Mouse (Mus musculus) limb, embryonic 11.5 days (tissue): Measurements from ENCODE around the gene Cdh11. TPM values are rescaled to one million over a fixed set of nuclear protein-coding genes. Genes with fewer than 3 reads are reported as not detected.

Source experiments
- ATAC-seq: fragments of 200-750 bp; cut with Nextera tagmentation; 2 replicates; pipeline ENCODE4 v1.8.0; 2017; ENCODE audit warnings: low read depth; ENCODE audit not compliant: insufficient number of reproducible peaks, low FRiP score, low TSS enrichment
- DNase-seq: peaks from one replicate; pipeline ENCODE4 v3.0.0-alpha.2; 2015; ENCODE audit warnings: low spot score
- H3K27ac ChIP-seq: fragments of 300-500 bp; sonication (generic); replicated peaks from 2 replicates; pipeline ENCODE4 v1.5.1; 2014; ENCODE audit warnings: low read depth, mild to moderate bottlenecking, low read length
- H3K27me3 ChIP-seq: fragments of 300-500 bp; sonication (generic); 2 replicates; pipeline ENCODE4 v1.6.1; 2014; ENCODE audit warnings: mild to moderate bottlenecking, low read length, mixed read lengths; ENCODE audit not compliant: control insufficient read depth, insufficient read depth
- H3K36me3 ChIP-seq: fragments of 300-500 bp; sonication (generic); 2 replicates; pipeline ENCODE4 v1.6.1; 2014; ENCODE audit warnings: mild to moderate bottlenecking, low read length, moderate library complexity, mixed read lengths; ENCODE audit not compliant: control insufficient read depth, insufficient read depth
- H3K4me1 ChIP-seq: fragments of 300-500 bp; sonication (generic); 2 replicates; pipeline ENCODE4 v1.6.1; 2014; ENCODE audit warnings: low read length, mixed read lengths; ENCODE audit not compliant: control insufficient read depth, insufficient read depth
- H3K4me2 ChIP-seq: fragments of 300-500 bp; sonication (generic); 2 replicates; pipeline ENCODE4 v1.6.1; 2014; ENCODE audit warnings: low read depth, mild to moderate bottlenecking, moderate library complexity; ENCODE audit not compliant: severe bottlenecking
- H3K4me3 ChIP-seq: fragments of 300-500 bp; sonication (generic); 2 replicates; pipeline ENCODE4 v1.5.1; 2014; ENCODE audit warnings: low read depth, low read length
- H3K9ac ChIP-seq: fragments of 300-500 bp; sonication (generic); 2 replicates; pipeline ENCODE4 v1.6.1; 2014; ENCODE audit warnings: mild to moderate bottlenecking, low read length
- H3K9me3 ChIP-seq: fragments of 300-500 bp; sonication (generic); 2 replicates; pipeline ENCODE4 v1.6.1; 2016; ENCODE audit warnings: low read length; ENCODE audit not compliant: control insufficient read depth
- WGBS: fragments of 180-500 bp; shearing (Covaris S2); extraction: QIAGEN DNeasy Blood & Tissue Kit; methylation state at CpG from one replicate; pipeline ENCODE4 v1.1.7; 2014; 5-methylcytosine and 5-hydroxymethylcytosine counted together
- polyA plus RNA-seq: library from polyadenylated mRNA; unstranded; fragments of >200 nt; fragmentation: Nextera tagmentation; extraction: Ambion mirVana; gene quantifications from 2 replicates; pipeline ENCODE4 v1.2.1, GENCODE M21; 2014

The Cdh11 gene
- polyA plus RNA-seq, 1 experiment from 2014 or later: 160 TPM

DNA sequence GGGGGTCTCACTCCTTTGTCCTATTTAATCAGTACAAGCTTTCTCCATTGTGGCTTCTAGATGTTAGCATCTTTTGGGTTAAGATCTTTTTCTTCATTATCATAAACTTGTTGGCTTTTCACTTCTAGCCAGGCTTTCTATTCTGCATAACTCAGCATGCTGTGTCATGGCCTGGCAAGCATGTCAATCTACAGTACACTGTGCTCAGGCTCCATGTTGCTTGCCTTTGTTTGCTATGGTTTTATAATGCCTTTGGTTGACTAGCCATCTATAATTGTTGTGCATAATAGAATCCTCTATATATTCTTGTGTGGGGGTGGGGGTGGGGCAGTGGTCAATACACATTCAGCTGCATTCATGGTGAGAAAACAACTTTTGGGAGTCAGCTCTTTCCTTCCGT lies 51.0 kb downstream of the Cdh11 start:
- Histone ChIP-seq H3K9ac (no peak overlapping the region), H3K4me1 (0 out of 2 replicates have a peak, but pooled peaks cover 2% of the 10 kb centered on the region), H3K4me3 (no peak overlapping the region), H3K9me3 (no peaks in the 10 kb centered on the region), H3K27ac (no peak overlapping the region), H3K36me3 (no peaks in the 10 kb centered on the region), H3K27me3 (no peaks in the 10 kb centered on the region), H3K4me2 (no peak overlapping the region)
- 94% methylated on average over 1 of the region's 1 CpGs for WGBS
- DNase-seq (no peak), ATAC-seq (no peak)

- no peaks in the 10 kb centered on the region for H3K36me3 ChIP-seq
- H3K27me3 ChIP-seq: no peaks in the 10 kb centered on the region
- H3K4me3 ChIP-seq: no peak overlapping the region
- DNase-seq (no peak), ATAC-seq (no peak)
- no peak overlapping the region for H3K27ac ChIP-seq
- H3K4me2 ChIP-seq: no peak overlapping the region
- no peak overlapping the region for H3K9ac ChIP-seq
- H3K9me3 ChIP-seq: no peaks in the 10 kb centered on the region
- H3K4me1 ChIP-seq: no peaks in the 10 kb centered on the region
- WGBS: 85% methylated on average over 10 of the region's 10 CpGs
Observed at GRCm38 (mm10) chr8:102726206-102726935, 59.1 kb downstream of the Cdh11 start.

DNA sequence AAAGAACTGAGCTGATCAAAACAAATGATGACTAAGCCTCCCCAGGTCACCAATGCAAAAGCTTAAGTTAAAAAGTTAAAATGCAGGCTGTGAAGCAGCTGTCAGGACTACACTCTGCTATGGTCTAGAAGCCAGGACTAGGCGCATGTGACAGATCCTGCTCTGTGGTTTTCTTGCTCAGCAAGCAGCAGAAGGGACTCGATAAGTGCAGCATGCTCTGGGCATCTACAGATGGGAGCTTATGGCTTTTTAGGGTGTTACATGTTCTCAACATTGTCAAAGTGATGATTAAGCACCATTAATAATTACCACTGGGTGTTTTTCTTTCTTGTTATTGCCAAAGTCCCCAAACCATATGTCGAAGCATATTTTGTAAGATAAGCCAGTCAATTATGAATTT lies 59.9 kb downstream of the Cdh11 start:
- Histone ChIP-seq H3K4me2 (no peak overlapping the region), H3K36me3 (no peaks in the 10 kb centered on the region), H3K27me3 (no peaks in the 10 kb centered on the region), H3K4me1 (no peaks in the 10 kb centered on the region), H3K9me3 (no peaks in the 10 kb centered on the region), H3K9ac (no peak overlapping the region), H3K27ac (no peak overlapping the region), H3K4me3 (no peak overlapping the region)
- ATAC-seq (no peak), DNase-seq (no peak)
- whole genome bisulfite sequencing: 91% methylated on average over 3 of the region's 3 CpGs

GRCm38 (mm10) chr8:102715956-102716355 lies 69.5 kb downstream of the Cdh11 start:
- H3K36me3 ChIP-seq: peaks cover 2% of the 10 kb centered on the region; the same call in 1 of the 2 replicates
- no peak overlapping the region for H3K4me2 ChIP-seq
- DNase-seq (no peak), ATAC-seq (no peak)
- no peaks in the 10 kb centered on the region for H3K9me3 ChIP-seq
- no peak overlapping the region for H3K9ac ChIP-seq
- H3K27me3 ChIP-seq: no peaks in the 10 kb centered on the region
- H3K4me1 ChIP-seq: no peaks in the 10 kb centered on the region
- H3K27ac ChIP-seq: no peak overlapping the region
- no peak overlapping the region for H3K4me3 ChIP-seq
- WGBS: 69% methylated on average over 4 of the region's 4 CpGs

DNA sequence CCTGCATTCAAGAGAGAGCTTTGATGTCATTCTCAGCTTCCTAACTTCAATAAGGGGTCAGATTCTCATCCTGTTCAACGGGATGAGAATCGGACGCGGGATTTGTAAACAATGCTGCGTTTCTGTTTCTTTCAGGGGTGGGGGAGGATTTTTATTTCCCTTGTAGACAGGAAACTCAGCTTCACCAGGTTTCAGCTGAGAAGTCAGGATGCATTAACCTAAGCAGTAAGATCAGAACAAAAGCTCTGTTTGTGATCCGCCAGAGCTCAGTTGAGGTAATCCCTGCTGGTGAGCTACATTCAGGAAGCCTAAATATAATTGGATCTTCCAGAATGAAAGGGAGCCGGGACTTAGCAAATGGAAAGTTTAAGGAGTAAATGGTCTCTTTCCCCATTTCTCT lies 78.1 kb downstream of the Cdh11 start:
- ATAC-seq: no peak

DNA sequence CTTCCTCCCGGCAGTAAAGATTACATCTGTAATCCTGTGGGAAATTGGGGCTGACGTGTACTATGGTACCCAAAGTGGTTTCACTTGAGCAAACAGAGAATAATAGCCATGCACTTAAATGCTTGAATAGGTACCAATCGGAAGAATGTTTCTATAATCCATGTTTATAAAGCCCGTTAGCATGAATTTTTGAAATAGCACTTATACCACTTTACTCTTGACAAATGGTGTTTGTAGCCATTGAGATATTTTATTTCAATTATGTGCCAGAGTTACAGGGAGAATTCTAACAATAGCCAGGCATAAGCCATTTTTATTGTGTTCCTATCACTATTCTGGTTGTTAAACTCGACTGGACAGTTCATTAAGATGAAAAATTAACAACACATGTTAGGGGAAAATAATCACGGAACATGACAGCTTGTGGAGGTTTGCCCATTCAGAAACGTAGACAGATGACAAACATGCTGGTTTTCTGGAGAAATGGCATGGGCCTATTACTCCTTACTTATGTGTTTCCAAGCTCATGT lies 80.0 kb downstream of the Cdh11 start:
- DNase-seq (no peak), ATAC-seq (no peak)
- no peak overlapping the region for H3K4me3 ChIP-seq
- H3K27ac ChIP-seq: no peak overlapping the region
- H3K4me2 ChIP-seq: no peak overlapping the region
- no peak overlapping the region for H3K9ac ChIP-seq
- H3K4me1 ChIP-seq: no peaks in the 10 kb centered on the region
- H3K27me3 ChIP-seq: no peaks in the 10 kb centered on the region
- no peaks in the 10 kb centered on the region for H3K36me3 ChIP-seq
- WGBS: 62% methylated on average over 7 of the region's 7 CpGs
- no peaks in the 10 kb centered on the region for H3K9me3 ChIP-seq

More for the DNA sequence above, 78.1 kb downstream of the Cdh11 start:
- 31% methylated on average over 7 of the region's 7 CpGs for WGBS
- Histone ChIP-seq H3K9me3 (no peaks in the 10 kb centered on the region), H3K27ac (no peak overlapping the region), H3K27me3 (no peaks in the 10 kb centered on the region), H3K36me3 (no peaks in the 10 kb centered on the region), H3K4me3 (no peak overlapping the region), H3K4me2 (no peak overlapping the region), H3K4me1 (no peaks in the 10 kb centered on the region), H3K9ac (no peak overlapping the region)
- no peak for DNase-seq

- H3K4me3 ChIP-seq: no peak overlapping the region
- no peak overlapping the region for H3K4me2 ChIP-seq
- DNase-seq (no peak), ATAC-seq (no peak)
- H3K27ac ChIP-seq: no peak overlapping the region
- H3K27me3 ChIP-seq: no peaks in the 10 kb centered on the region
- WGBS: 39% methylated on average over 1 of the region's 1 CpGs
- no peaks in the 10 kb centered on the region for H3K9me3 ChIP-seq
- H3K9ac ChIP-seq: no peak overlapping the region
- no peaks in the 10 kb centered on the region for H3K4me1 ChIP-seq
- no peaks in the 10 kb centered on the region for H3K36me3 ChIP-seq
Observed at GRCm38 (mm10) chr8:102700245-102700644, 85.2 kb downstream of the Cdh11 start.

DNA sequence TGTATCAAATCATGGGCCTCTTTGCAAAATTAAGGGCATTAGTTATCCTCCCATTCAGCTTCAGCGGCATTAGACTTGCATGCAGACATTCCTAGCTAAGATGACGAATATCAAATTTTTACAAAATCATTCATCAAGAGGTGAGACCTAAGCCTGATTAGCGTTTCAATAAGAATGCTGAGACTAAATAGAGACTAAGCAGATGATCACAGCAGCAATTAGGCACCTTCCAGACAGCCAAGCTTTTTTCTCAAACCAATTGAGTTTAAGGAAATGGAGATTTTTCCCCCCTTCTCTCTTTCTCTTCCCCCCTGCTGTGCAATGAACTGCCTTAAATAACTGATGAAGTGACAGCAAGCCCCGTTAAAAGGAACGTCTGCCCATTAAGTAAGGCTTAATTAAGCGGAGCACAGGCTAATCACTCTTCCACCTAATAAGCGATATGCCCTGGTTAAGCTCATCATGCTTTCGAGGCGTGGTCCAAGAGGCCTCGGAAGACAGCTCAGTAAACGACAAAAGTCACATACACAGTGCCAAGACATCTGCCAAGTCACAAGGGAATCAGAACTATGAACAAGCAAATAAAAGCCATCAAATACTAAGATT lies 87.1 kb downstream of the Cdh11 start:
- H3K4me1 ChIP-seq: peaks cover 4% of the 10 kb centered on the region; the same call in 1 of the 2 replicates
- no peak overlapping the region for H3K27ac ChIP-seq
- DNase-seq (no peak), ATAC-seq (no peak)
- H3K36me3 ChIP-seq: no peaks in the 10 kb centered on the region
- WGBS: 29% methylated on average over 11 of the region's 11 CpGs
- H3K9ac ChIP-seq: no peak overlapping the region
- H3K9me3 ChIP-seq: no peaks in the 10 kb centered on the region
- H3K4me2 ChIP-seq: no peak overlapping the region
- H3K27me3 ChIP-seq: no peaks in the 10 kb centered on the region
- H3K4me3 ChIP-seq: no peak overlapping the region
